Mouse (Mus musculus) bone marrow, adult 2 months (tissue): ENCODE measurements around the gene Tmco1. TPM values are rescaled to one million over a fixed set of nuclear protein-coding genes. Genes with fewer than 3 reads are reported as not detected.

Experiments used
- H3K27ac ChIP-seq: fragments of 200-500 bp; 2 replicates; pipeline ENCODE4 v1.5.1; 2012; ENCODE audit warnings: low read depth, mild to moderate bottlenecking, control low read depth, inconsistent platforms, low read length; ENCODE audit not compliant: control insufficient read depth, poor library complexity, insufficient read depth
- H3K4me1 ChIP-seq: fragments of 200-500 bp; 2 replicates; pipeline ENCODE4 v1.6.1; 2011; ENCODE audit warnings: low read length; ENCODE audit not compliant: control insufficient read depth, insufficient read depth
- H3K4me3 ChIP-seq: fragments of 200-500 bp; replicated peaks from 2 replicates; pipeline ENCODE3; 2011; ENCODE audit warnings: mild to moderate bottlenecking, low read depth, low read length, control low read depth; ENCODE audit not compliant: control insufficient read depth
- CTCF ChIP-seq: fragments of 200-500 bp; IDR thresholded peaks from 2 replicates; pipeline ENCODE4 v1.5.1; 2011; ENCODE audit warnings: low read length, control low read depth; ENCODE audit not compliant: control insufficient read depth, insufficient read depth
- POLR2A ChIP-seq: fragments of 200-500 bp; IDR thresholded peaks from 2 replicates; pipeline ENCODE4 v1.6.1; 2011; ENCODE audit warnings: low read depth, mild to moderate bottlenecking, control low read depth, low read length, borderline replicate concordance; ENCODE audit not compliant: control insufficient read depth
- WGBS: fragments of 180-500 bp; shearing (Covaris S2); methylation state at CpG from one replicate; pipeline ENCODE4 v1.1.7; 2018; 5-methylcytosine and 5-hydroxymethylcytosine counted together
- polyA plus RNA-seq: library from polyadenylated mRNA; stranded (reverse); fragments of >200 nt; gene quantifications from 2 replicates; pipeline ENCODE4 v1.2.4, GENCODE M21; 2011; ENCODE audit warnings: low replicate concordance; ENCODE audit not compliant: missing spikeins, insufficient read depth, insufficient read length

The Tmco1 gene
- polyA plus RNA-seq, 1 experiment = 26.4 TPM

DNA sequence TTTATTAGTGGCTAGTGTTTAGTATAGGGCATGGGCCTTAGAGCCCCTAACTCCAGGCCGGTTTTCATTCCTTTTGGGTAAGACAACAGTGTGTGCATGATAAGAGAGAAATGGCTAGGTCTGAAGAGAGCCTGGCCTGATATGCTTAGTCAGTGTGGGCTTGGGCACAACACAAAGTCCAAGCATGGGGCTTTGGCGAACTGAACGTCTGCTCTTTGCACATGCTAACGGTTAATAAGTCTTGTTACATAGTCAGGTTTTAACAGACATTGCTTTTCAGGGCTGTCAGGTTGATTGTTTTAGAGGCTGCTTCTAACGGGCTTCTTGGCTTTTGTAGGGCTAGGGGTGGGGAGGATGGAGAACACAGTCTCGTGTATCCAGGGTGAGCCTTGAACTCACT, 58.4 kb downstream of the Tmco1 start:
- 88% methylated on average over 6 of the region's 6 CpGs for WGBS
- no peaks in the 10 kb centered on the region; the same call in 1 of the 2 replicates for H3K4me1 ChIP-seq
- H3K4me3 ChIP-seq = no peak overlapping the region
- H3K27ac ChIP-seq = no peak overlapping the region
- TF ChIP-seq CTCF (no peak), POLR2A (no peak)

DNA sequence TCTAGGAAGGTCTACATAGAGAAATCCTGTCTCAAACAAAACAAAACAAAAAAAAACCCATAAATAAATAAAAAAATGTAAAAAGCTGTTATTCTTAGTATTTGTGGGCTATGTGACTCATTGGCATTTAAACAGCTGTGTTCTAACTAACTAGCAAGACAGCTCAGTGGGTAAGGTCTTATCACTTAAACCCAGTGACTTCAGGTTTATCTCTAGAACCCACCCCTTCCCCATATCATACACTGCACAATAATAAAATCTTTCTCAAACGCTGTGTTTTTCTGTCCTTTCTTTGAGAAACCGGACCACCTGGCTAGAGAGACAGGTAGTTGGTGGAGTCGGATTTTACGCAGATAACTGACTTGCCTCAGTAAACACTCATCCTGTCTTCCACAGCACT, 59.8 kb downstream of the Tmco1 start:
- 66% methylated on average over 4 of the region's 4 CpGs for WGBS
- Histone ChIP-seq H3K27ac (no peak overlapping the region), H3K4me3 (no peak overlapping the region), H3K4me1 (no peaks in the 10 kb centered on the region; the same call in 1 of the 2 replicates)
- TF ChIP-seq CTCF (no peak), POLR2A (no peak)

DNA sequence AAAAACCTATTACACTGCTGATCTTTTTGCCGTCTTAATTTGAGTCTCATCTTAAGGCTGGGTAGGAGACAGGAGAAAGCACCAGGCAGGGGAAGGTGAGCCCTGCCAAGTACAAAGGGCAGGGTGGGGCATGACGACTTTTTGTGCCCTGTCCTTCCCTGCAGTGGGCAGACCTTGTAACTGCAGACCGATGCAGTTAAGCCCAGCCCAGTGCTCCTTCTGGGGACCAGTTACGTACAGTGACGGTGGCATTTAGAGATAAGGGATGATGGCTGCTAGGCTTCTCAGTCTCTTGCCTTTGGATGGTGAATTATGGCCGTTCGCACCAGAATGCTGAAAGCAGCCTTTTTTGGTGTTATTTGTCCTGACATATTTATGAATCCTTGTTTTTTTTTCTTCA, 60.3 kb downstream of the Tmco1 start:
- Histone ChIP-seq H3K27ac (no peak overlapping the region), H3K4me1 (no peaks in the 10 kb centered on the region; the same call in 1 of the 2 replicates), H3K4me3 (no peak overlapping the region)
- no peak for TF ChIP-seq POLR2A
- TF ChIP-seq CTCF = peak; percentile 31; the same call in 1 of the 2 replicates
- WGBS = 66% methylated on average over 7 of the region's 7 CpGs

DNA sequence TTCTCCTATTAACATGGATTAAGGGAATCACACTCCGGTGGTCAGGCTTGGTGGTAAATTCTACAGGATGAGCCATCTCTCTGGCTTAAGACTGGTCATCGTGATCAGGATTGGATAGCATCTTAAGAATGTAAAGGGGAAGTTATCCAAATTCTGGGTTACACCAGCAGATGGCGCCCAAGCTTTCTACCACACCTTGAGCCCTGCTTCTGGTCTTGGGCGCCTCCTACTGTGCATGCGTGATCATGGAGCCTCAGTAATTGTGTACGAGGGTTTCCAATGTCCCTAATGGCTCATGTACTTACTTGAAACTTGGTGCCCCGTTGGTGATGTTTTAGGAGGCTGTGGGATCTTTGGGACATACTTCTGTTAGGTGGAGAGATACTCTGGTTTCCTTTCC, 61.7 kb downstream of the Tmco1 start:
- Histone ChIP-seq H3K4me3 (no peak overlapping the region), H3K4me1 (no peaks in the 10 kb centered on the region; the same call in 1 of the 2 replicates), H3K27ac (no peak overlapping the region)
- TF ChIP-seq POLR2A = no peak
- TF ChIP-seq CTCF = peak; percentile 100
- 2% methylated on average over 7 of the region's 7 CpGs for WGBS

DNA sequence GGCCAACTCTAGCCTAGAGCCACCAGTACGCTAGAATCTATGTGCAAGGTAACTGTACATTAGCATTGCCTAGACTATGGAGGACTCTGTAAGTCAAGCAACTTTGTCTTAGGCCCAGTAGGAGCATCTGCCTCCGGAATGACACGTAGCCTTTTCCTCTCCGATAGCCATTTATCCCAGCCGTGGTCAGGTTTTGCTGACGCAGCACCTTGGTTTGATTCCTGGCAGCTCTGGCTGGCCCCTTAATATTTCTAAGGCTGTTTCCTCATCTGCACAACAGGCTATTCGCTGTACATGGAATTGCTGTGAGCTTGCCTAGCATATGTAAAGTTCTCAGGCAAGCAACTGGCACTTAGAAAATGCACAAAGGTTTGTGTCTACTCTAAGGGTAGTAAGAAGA, 64.6 kb downstream of the Tmco1 start:
- Histone ChIP-seq H3K4me1 (no peaks in the 10 kb centered on the region; the same call in 1 of the 2 replicates), H3K27ac (no peak overlapping the region), H3K4me3 (no peak overlapping the region)
- TF ChIP-seq CTCF (no peak), POLR2A (no peak)
- WGBS = 90% methylated on average over 7 of the region's 7 CpGs

DNA sequence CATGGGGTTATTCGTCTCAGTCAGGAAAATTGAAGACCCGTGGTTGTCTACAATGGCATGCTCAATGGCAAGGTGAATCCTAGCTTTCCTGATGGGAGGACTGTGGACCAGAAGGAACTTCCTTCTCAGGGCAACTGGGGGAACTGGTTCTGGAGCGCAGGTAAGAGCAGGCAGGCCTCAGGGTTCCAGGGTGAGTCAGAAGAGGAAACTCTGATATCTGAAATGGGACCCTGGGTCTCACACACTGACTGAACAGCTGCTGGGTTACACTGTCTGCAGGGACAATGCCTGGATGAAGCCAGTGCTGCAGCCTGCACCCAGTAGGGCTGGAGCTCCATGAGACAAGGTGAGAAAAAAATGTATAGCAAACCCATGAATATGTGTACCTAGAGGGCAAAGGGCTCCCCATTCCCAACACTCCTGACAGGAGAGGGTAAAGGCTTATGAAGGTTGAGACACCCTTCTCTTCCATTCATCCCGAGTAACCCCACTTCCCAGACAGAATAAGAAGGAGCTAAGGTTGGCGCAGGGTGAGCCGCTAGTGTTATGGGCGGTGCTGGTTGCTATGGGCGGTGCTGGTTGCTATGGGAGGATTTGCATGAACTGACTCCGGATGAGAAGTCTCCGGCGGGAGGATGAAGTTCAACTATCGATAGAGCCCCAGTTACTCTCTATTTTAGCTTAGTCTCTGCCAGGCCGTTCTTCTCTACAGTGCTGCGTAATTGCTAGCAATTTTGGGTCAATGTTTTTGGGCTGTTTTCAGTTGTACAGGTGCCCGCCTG, 66.0 kb downstream of the Tmco1 start:
- no peak for TF ChIP-seq CTCF
- TF ChIP-seq POLR2A = no peak
- H3K4me1 ChIP-seq = no peaks in the 10 kb centered on the region; the same call in 1 of the 2 replicates
- WGBS = 45% methylated on average over 15 of the region's 15 CpGs
- no peak overlapping the region for H3K4me3 ChIP-seq
- no peak overlapping the region for H3K27ac ChIP-seq

DNA sequence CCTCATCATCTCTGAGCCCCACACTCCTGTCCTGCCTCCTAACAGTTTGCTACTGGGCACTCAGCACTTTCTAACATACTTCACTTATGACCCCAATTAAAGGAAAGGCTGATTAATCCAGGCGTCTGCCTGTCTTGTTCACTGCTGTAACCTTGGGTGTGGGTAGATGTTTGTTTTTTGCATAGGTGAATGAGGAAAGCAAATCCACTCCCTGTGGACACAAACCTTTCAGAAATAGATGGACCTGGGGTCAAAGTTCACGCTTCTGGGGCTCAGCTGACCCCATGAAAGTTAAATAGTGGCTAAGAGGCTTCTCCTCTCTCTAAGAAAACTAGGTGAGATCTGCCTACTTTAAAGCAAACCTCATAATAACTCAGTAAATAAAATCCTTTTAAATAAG, 66.8 kb downstream of the Tmco1 start:
- Histone ChIP-seq H3K4me1 (no peaks in the 10 kb centered on the region), H3K4me3 (no peak overlapping the region), H3K27ac (no peak overlapping the region)
- 78% methylated on average over 2 of the region's 2 CpGs for WGBS
- TF ChIP-seq POLR2A = no peak
- no peak for TF ChIP-seq CTCF

DNA sequence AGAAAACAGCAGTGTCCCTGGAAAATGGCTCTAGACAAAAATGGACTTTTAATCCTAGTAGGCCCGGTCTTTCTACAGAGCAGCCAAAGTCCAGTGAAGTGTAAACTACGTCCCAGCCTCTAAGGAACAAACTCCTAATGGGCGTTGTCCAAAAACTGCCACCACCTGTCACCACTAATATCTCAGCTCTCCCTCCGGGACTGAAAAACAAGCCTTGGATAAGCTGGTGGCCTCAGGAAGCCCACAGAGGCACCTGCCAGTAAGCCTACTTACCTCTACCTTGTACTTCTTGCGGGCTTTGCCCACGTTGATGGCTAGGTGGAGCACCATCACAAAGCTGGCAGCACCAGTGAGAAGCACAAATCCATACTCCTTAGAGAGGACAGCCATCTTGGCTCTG, 69.8 kb downstream of the Tmco1 start:
- no peaks in the 10 kb centered on the region; the same call in 1 of the 2 replicates for H3K4me1 ChIP-seq
- 91% methylated on average over 6 of the region's 6 CpGs for WGBS
- H3K27ac ChIP-seq = no peak overlapping the region
- no peak for TF ChIP-seq POLR2A
- no peak for TF ChIP-seq CTCF
- no peak overlapping the region for H3K4me3 ChIP-seq
